Mouse (Mus musculus): Measurements from ENCODE around the gene Gm5414. TPM values are rescaled to one million over a fixed set of nuclear protein-coding genes. Genes with fewer than 3 reads are reported as not detected.
A peak's percentile ranks its signal among the peaks of the same experiment; 100 is the strongest.

Gene Gm5414
- total and polyA plus RNA-seq, 3 experiments, result not detected

DNA sequence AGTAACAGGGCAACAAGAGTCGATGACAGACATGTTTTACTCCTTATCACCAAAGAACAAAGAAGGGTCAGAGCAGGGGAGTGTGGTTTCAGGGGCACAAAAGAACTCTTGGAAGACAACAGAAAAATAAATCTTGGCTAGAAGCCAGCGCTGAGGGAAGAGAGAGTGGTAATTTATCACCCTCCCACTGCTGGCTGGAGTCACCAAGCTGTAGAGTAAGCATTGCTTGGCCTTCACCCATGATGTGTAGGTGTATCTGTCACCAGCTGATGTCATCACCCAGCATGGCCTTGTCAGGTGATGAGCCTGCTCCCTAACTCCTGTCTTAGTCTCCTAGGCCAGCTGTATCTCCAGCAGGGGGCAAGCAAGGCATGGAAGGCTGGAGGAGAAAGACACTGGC lies 43.5 kb downstream of the Gm5414 start:
- intact Hi-C loops (cut with DNase I), result no loop called here
- Histone ChIP-seq H3K4me1 (ENCODE audit: control insufficient read depth, insufficient read depth, low read length) (no peaks in the 10 kb centered on the region), H3K27ac (no peak overlapping the region), H3K79me2 (replicated peaks; ENCODE audit: control insufficient read depth, insufficient read depth, low read length) (no peaks in the 10 kb centered on the region), H3K27me3 (ENCODE audit: control insufficient read depth, insufficient read depth, low read length) (no peaks in the 10 kb centered on the region), H3K4me3 (no peak overlapping the region), H3K9ac (ENCODE audit: low read depth, low read length) (no peak overlapping the region), H3K36me3 (ENCODE audit: control insufficient read depth, insufficient read depth, low read length) (no peaks in the 10 kb centered on the region)
- WGBS, result 27% methylated on average over 2 of the region's 2 CpGs
- no peak for TF ChIP-seq CTCF (IDR thresholded peaks at IDR 0.05)
- TF ChIP-seq POLR2A (IDR thresholded peaks at IDR 0.05; ENCODE audit: insufficient read depth, low read depth, low read length), result no peak
- no peak for TF ChIP-seq EP300 (IDR thresholded peaks at IDR 0.05; ENCODE audit: insufficient read depth, low read depth, low read length)
- DNase-seq, result no peak

GRCm38 (mm10) chr15:101583211-101583965 lies 44.6 kb downstream of the Gm5414 start:
- no peaks in the 10 kb centered on the region for H3K27me3 ChIP-seq (ENCODE audit: control insufficient read depth, insufficient read depth, low read length)
- H3K27ac ChIP-seq, result no peak overlapping the region
- WGBS, result 64% methylated on average over 8 of the region's 8 CpGs
- H3K4me3 ChIP-seq, result no peak overlapping the region
- no peaks in the 10 kb centered on the region for H3K4me1 ChIP-seq (ENCODE audit: control insufficient read depth, insufficient read depth, low read length)
- no peak overlapping the region for H3K9ac ChIP-seq (ENCODE audit: low read depth, low read length)
- no peaks in the 10 kb centered on the region for H3K79me2 ChIP-seq (replicated peaks; ENCODE audit: control insufficient read depth, insufficient read depth, low read length)
- TF ChIP-seq EP300 (IDR thresholded peaks at IDR 0.05; ENCODE audit: insufficient read depth, low read depth, low read length) (no peak), CTCF (IDR thresholded peaks at IDR 0.05) (no peak), POLR2A (IDR thresholded peaks at IDR 0.05; ENCODE audit: insufficient read depth, low read depth, low read length) (no peak)
- intact Hi-C loops (cut with DNase I), result no loop called here
- H3K36me3 ChIP-seq (ENCODE audit: control insufficient read depth, insufficient read depth, low read length), result no peaks in the 10 kb centered on the region
- DNase-seq, result no peak

- Histone ChIP-seq H3K27me3 (ENCODE audit: control insufficient read depth, insufficient read depth, low read length) (no peaks in the 10 kb centered on the region), H3K27ac (no peak overlapping the region), H3K4me1 (ENCODE audit: control insufficient read depth, insufficient read depth, low read length) (no peaks in the 10 kb centered on the region), H3K79me2 (replicated peaks; ENCODE audit: control insufficient read depth, insufficient read depth, low read length) (no peaks in the 10 kb centered on the region), H3K36me3 (ENCODE audit: control insufficient read depth, insufficient read depth, low read length) (no peaks in the 10 kb centered on the region), H3K4me3 (no peak overlapping the region), H3K9ac (ENCODE audit: low read depth, low read length) (no peak overlapping the region)
- no peak for DNase-seq
- 63% methylated on average over 3 of the region's 3 CpGs for WGBS
- intact Hi-C loops (cut with DNase I), result no loop called here
- TF ChIP-seq EP300 (IDR thresholded peaks at IDR 0.05; ENCODE audit: insufficient read depth, low read depth, low read length), result no peak
- no peak for TF ChIP-seq POLR2A (IDR thresholded peaks at IDR 0.05; ENCODE audit: insufficient read depth, low read depth, low read length)
- no peak for TF ChIP-seq CTCF (IDR thresholded peaks at IDR 0.05)
These were observed 46.3 kb downstream of the Gm5414 start for GRCm38 (mm10) chr15:101581701-101582100.

GRCm38 (mm10) chr15:101575506-101575905 lies 52.5 kb downstream of the Gm5414 start:
- Histone ChIP-seq H3K27me3 (ENCODE audit: control insufficient read depth, insufficient read depth, low read length) (no peaks in the 10 kb centered on the region), H3K36me3 (ENCODE audit: control insufficient read depth, insufficient read depth, low read length) (no peaks in the 10 kb centered on the region), H3K9ac (ENCODE audit: low read depth, low read length) (no peak overlapping the region), H3K79me2 (replicated peaks; ENCODE audit: control insufficient read depth, insufficient read depth, low read length) (no peaks in the 10 kb centered on the region), H3K4me1 (ENCODE audit: control insufficient read depth, insufficient read depth, low read length) (no peaks in the 10 kb centered on the region), H3K4me3 (no peak overlapping the region), H3K27ac (no peak overlapping the region)
- WGBS, result 46% methylated on average over 5 of the region's 5 CpGs
- DNase-seq, result peak in 1 of 2 experiments; percentile 4
- intact Hi-C loops (cut with DNase I), result no loop called here
- TF ChIP-seq POLR2A (IDR thresholded peaks at IDR 0.05; ENCODE audit: insufficient read depth, low read depth, low read length) (no peak), CTCF (IDR thresholded peaks at IDR 0.05) (no peak), EP300 (IDR thresholded peaks at IDR 0.05; ENCODE audit: insufficient read depth, low read depth, low read length) (no peak)

Small RNA genes lying within 50 kb of the gene (microRNA-seq; reads per million reads assigned to microRNA genes)
- gene Gm44383 (0 reads per million in 2 experiments), gene Gm44479 (0 reads per million in 2 experiments)

Other genes starting within 250 kb of the Gm5414 start
- 1 to 10 TPM; 2.5 to 3.1 TPM for gene Krt7, start 217.1 kb downstream of the Gm5414 start, total RNA-seq (2021)
- gene Krt7, start 217.1 kb downstream of the Gm5414 start, polyA plus RNA-seq (2012; rRNA removed), result 2.6 and 3.3 TPM in 2 replicates
- gene Krt87, start 189.4 kb downstream of the Gm5414 start, total RNA-seq (2021), result not detected
- gene Krt87, start 189.4 kb downstream of the Gm5414 start, polyA plus RNA-seq (2012; rRNA removed), result not detected in 2 replicates
- gene Krt88, start 180.4 kb downstream of the Gm5414 start, total RNA-seq (2021), result not detected
- not detected in 2 replicates for gene Krt88, start 180.4 kb downstream of the Gm5414 start, polyA plus RNA-seq (2012; rRNA removed)
- not detected for gene Krt81, start 164.4 kb downstream of the Gm5414 start, total RNA-seq (2021)
- gene Krt81, start 164.4 kb downstream of the Gm5414 start, polyA plus RNA-seq (2012; rRNA removed), result not detected in 2 replicates
- not detected for gene Krt86, start 154.7 kb downstream of the Gm5414 start, total RNA-seq (2021)
- gene Krt86, start 154.7 kb downstream of the Gm5414 start, polyA plus RNA-seq (2012; rRNA removed), result 0.12 TPM in 1 of 2 replicates, not detected in the other
- gene Krt83, start 136.7 kb downstream of the Gm5414 start, total RNA-seq (2021), result not detected
- not detected in 2 replicates for gene Krt83, start 136.7 kb downstream of the Gm5414 start, polyA plus RNA-seq (2012; rRNA removed)
- not detected for gene Gm49425, start 110.9 kb downstream of the Gm5414 start, total RNA-seq (2021)
- not detected in 2 replicates for gene Gm49425, start 110.9 kb downstream of the Gm5414 start, polyA plus RNA-seq (2012; rRNA removed)
- gene Krt84, start 95.4 kb downstream of the Gm5414 start, total RNA-seq (2021), result not detected
- gene Krt84, start 95.4 kb downstream of the Gm5414 start, polyA plus RNA-seq (2012; rRNA removed), result not detected in 2 replicates
- not detected for gene Krt82, start 77.5 kb downstream of the Gm5414 start, total RNA-seq (2021)
- gene Krt82, start 77.5 kb downstream of the Gm5414 start, polyA plus RNA-seq (2012; rRNA removed), result not detected in 2 replicates
- not detected for gene Krt90, start 65.2 kb downstream of the Gm5414 start, total RNA-seq (2021)
- gene Krt90, start 65.2 kb downstream of the Gm5414 start, polyA plus RNA-seq (2012; rRNA removed), result 0.06 TPM in 1 of 2 replicates, not detected in the other
- gene Krt75, start 54.3 kb downstream of the Gm5414 start, total RNA-seq (2021), result not detected
- not detected in 2 replicates for gene Krt75, start 54.3 kb downstream of the Gm5414 start, polyA plus RNA-seq (2012; rRNA removed)
- gene Gm5478, start 19.2 kb upstream of the Gm5414 start, total RNA-seq (2021), result not detected
- not detected in 2 replicates for gene Gm5478, start 19.2 kb upstream of the Gm5414 start, polyA plus RNA-seq (2012; rRNA removed)
- not detected for gene Krt6b, start 52.1 kb upstream of the Gm5414 start, total RNA-seq (2021)
- 0.04 TPM in 1 of 2 replicates, not detected in the other for gene Krt6b, start 52.1 kb upstream of the Gm5414 start, polyA plus RNA-seq (2012; rRNA removed)
- not detected for gene Krt6a, start 66.1 kb upstream of the Gm5414 start, total RNA-seq (2021)
- not detected in 2 replicates for gene Krt6a, start 66.1 kb upstream of the Gm5414 start, polyA plus RNA-seq (2012; rRNA removed)
- gene Krt5, start 84.7 kb upstream of the Gm5414 start, total RNA-seq (2021), result under 1 TPM in 1 of 2 experiments, not detected in 1; 0.23 TPM
- gene Krt5, start 84.7 kb upstream of the Gm5414 start, polyA plus RNA-seq (2012; rRNA removed), result 1.3 TPM in 1 of 2 replicates, not detected in the other
- not detected for gene Krt71, start 114.9 kb upstream of the Gm5414 start, total RNA-seq (2021)
- not detected in 2 replicates for gene Krt71, start 114.9 kb upstream of the Gm5414 start, polyA plus RNA-seq (2012; rRNA removed)
- gene Krt72, start 158.3 kb upstream of the Gm5414 start, total RNA-seq (2021), result not detected
- not detected in 2 replicates for gene Krt72, start 158.3 kb upstream of the Gm5414 start, polyA plus RNA-seq (2012; rRNA removed)
- not detected for gene Krt73, start 174.2 kb upstream of the Gm5414 start, total RNA-seq (2021)
- not detected in 2 replicates for gene Krt73, start 174.2 kb upstream of the Gm5414 start, polyA plus RNA-seq (2012; rRNA removed)
- gene Krt2, start 190.0 kb upstream of the Gm5414 start, total RNA-seq (2021), result not detected
- not detected in 2 replicates for gene Krt2, start 190.0 kb upstream of the Gm5414 start, polyA plus RNA-seq (2012; rRNA removed)
- not detected for gene Krt1, start 222.6 kb upstream of the Gm5414 start, total RNA-seq (2021)
- 0.04 TPM in 1 of 2 replicates, not detected in the other for gene Krt1, start 222.6 kb upstream of the Gm5414 start, polyA plus RNA-seq (2012; rRNA removed)
- gene Krt77, start 241.5 kb upstream of the Gm5414 start, total RNA-seq (2021), result under 1 TPM in 1 of 2 experiments, not detected in 1; 0.31 TPM
- not detected in 2 replicates for gene Krt77, start 241.5 kb upstream of the Gm5414 start, polyA plus RNA-seq (2012; rRNA removed)